In the genomic region with DNA sequence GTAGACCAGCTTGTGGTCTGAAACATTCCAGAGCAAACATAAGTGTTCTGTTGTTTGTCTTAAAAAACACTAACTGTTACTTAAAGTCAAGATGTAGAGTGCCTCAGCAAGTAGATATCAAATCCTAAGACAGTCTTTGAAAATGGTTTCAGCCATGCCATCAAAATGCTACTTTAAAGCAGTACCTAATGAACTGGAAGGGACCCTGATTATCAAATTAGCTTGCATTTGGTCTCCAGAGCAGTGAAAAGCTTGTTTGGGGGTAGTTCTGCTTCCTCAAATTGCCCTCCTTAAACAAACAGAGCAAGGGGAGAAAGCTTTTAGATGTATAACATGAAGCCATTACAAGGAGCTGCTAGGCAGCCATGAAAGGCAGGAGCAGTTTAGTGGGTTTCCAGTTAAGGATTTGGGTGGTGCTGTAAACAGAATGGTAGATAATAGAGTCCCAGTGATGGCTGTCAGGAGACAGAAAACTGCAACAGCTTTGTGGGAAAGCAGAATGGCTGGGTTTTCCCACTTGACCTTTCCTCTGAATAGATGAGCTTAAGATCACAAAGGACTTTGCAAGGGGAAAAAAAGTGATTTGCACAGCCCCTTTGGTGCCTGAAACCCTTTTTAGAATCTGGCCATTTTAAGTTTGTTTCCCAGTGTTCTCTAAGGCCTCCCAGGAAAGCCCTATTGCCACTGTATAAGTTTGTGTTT, we compare ENCODE assay signal across 12 mouse cellular contexts.
DNase-seq lines count a peak whose midpoint lies in the region; ATAC-seq and TF ChIP-seq lines count a peak whose summit lies in the region.
"Had no signal": no experiment of that assay in that cellular context is flagged by ENCODE, and none has a peak within 500 bp of the region (broad histone marks: within the 10 kb centered on the region; RNA-seq: fewer than 3 reads in every experiment).

No protein-coding gene starts in this region.

- H3K27me3 ChIP-seq in midbrain, embryonic 10.5 days (ENCODE audit: low read depth, poor library complexity, severe bottlenecking), result peaks cover 76% of the 10 kb centered on the region
- no peaks in the 10 kb centered on the region for H3K27me3 ChIP-seq in midbrain, postnatal 0 days (ENCODE audit: insufficient read depth, low read length)
- peaks cover 20% of the 10 kb centered on the region for H3K27me3 ChIP-seq in hindbrain, embryonic 14.5 days (ENCODE audit: control insufficient read depth, insufficient read depth, low read length)
- peaks cover 24% of the 10 kb centered on the region for H3K27me3 ChIP-seq in neural tube, embryonic 13.5 days
- H3K27me3 ChIP-seq in stomach, postnatal 0 days (ENCODE audit: control insufficient read depth, insufficient read depth, low read length), result no peaks in the 10 kb centered on the region
- H3K27me3 ChIP-seq: CH12.LX had no signal

- peaks cover 23% of the 10 kb centered on the region for H3K4me1 ChIP-seq in midbrain, embryonic 10.5 days
- H3K4me1 ChIP-seq in midbrain, postnatal 0 days (ENCODE audit: insufficient read depth, low read length), result no peaks in the 10 kb centered on the region
- H3K4me1 ChIP-seq in hindbrain, embryonic 14.5 days (replicated peaks; ENCODE audit: control insufficient read depth, insufficient read depth, low read length), result no peaks in the 10 kb centered on the region
- peaks cover 6% of the 10 kb centered on the region for H3K4me1 ChIP-seq in neural tube, embryonic 13.5 days (replicated peaks)
- H3K4me1 ChIP-seq in stomach, postnatal 0 days (replicated peaks; ENCODE audit: control insufficient read depth, insufficient read depth), result no peaks in the 10 kb centered on the region

- H3K27ac ChIP-seq in midbrain, embryonic 10.5 days (replicated peaks), result no peak overlapping the region; the same call in 1 of the 2 replicates
- H3K27ac ChIP-seq in midbrain, postnatal 0 days (ENCODE audit: low read depth, low read length), result no peak overlapping the region
- H3K27ac ChIP-seq in hindbrain, embryonic 14.5 days, result no peak overlapping the region
- no peak overlapping the region for H3K27ac ChIP-seq in neural tube, embryonic 13.5 days (replicated peaks)
- no peak overlapping the region for H3K27ac ChIP-seq in stomach, postnatal 0 days (replicated peaks)

- H3K9me3 ChIP-seq in midbrain, embryonic 10.5 days (replicated peaks), result no peaks in the 10 kb centered on the region; the same call in 1 of the 2 replicates
- H3K9me3 ChIP-seq in midbrain, postnatal 0 days (ENCODE audit: low read length), result no peaks in the 10 kb centered on the region
- 0 out of 2 replicates have a peak, but pooled peaks cover 5% of the 10 kb centered on the region for H3K9me3 ChIP-seq in hindbrain, embryonic 14.5 days (ENCODE audit: control insufficient read depth, low read length)
- H3K9me3 ChIP-seq in neural tube, embryonic 13.5 days, result no peaks in the 10 kb centered on the region
- no peaks in the 10 kb centered on the region for H3K9me3 ChIP-seq in stomach, postnatal 0 days (ENCODE audit: control insufficient read depth, low read length)

- TF ChIP-seq EP300 in stomach, postnatal 0 days (optimal IDR thresholded peaks at IDR 0.05), result no peak

- H3K9ac ChIP-seq in midbrain, postnatal 0 days (replicated peaks; ENCODE audit: low read length, poor library complexity, severe bottlenecking), result no peak overlapping the region
- no peak overlapping the region for H3K9ac ChIP-seq in hindbrain, embryonic 14.5 days
- H3K9ac ChIP-seq in neural tube, embryonic 13.5 days, result no peak overlapping the region
- no peak overlapping the region for H3K9ac ChIP-seq in stomach, postnatal 0 days (ENCODE audit: low read length)

- DNase-seq in midbrain, embryonic 10.5 days (ENCODE audit: low spot score), result peak; percentile 66
- no peak for DNase-seq in midbrain, postnatal 0 days (ENCODE audit: low spot score)
- peak; percentile 57 for DNase-seq in embryo, embryonic 9.5 days (ENCODE audit: extremely low spot score)
- DNase-seq in hindbrain, embryonic 14.5 days (ENCODE audit: low spot score), result no peak
- no peak for DNase-seq in stomach, postnatal 0 days (ENCODE audit: low spot score)
- no peak for DNase-seq in layer of hippocampus, postnatal 36 days
- DNase-seq: cerebellum, postnatal 36 days; kidney, postnatal 36 days; lung, adult 2 months; thymus, postnatal 4 days had no signal

- no peak overlapping the region for H3K4me3 ChIP-seq in midbrain, embryonic 10.5 days
- H3K4me3 ChIP-seq in midbrain, postnatal 0 days (ENCODE audit: low read depth, low read length), result no peak overlapping the region
- H3K4me3 ChIP-seq in hindbrain, embryonic 14.5 days (replicated peaks; ENCODE audit: low read length), result no peak overlapping the region
- H3K4me3 ChIP-seq in neural tube, embryonic 13.5 days, result no peak overlapping the region
- H3K4me3 ChIP-seq in stomach, postnatal 0 days (ENCODE audit: low read depth, low read length), result no peak overlapping the region

- no peak for ATAC-seq in midbrain, postnatal 0 days (ENCODE audit: low FRiP score)
- ATAC-seq in hindbrain, embryonic 14.5 days (ENCODE audit: low FRiP score), result peak; percentile 21; the same call in 1 of the 2 replicates
- peak; percentile 71 for ATAC-seq in neural tube, embryonic 13.5 days (ENCODE audit: low read depth)
- no peak for ATAC-seq in stomach, postnatal 0 days (ENCODE audit: low FRiP score, low TSS enrichment)

- H3K4me2 ChIP-seq in midbrain, postnatal 0 days (ENCODE audit: low read depth, low read length, poor library complexity, severe bottlenecking), result no peak overlapping the region
- H3K4me2 ChIP-seq in hindbrain, embryonic 14.5 days (replicated peaks), result no peak overlapping the region
- H3K4me2 ChIP-seq in neural tube, embryonic 13.5 days, result no peak overlapping the region
- no peak overlapping the region for H3K4me2 ChIP-seq in stomach, postnatal 0 days (replicated peaks; ENCODE audit: low read depth)

- TF ChIP-seq CTCF in midbrain, postnatal 0 days (IDR thresholded peaks at IDR 0.05), result no peak
- TF ChIP-seq CTCF in stomach, postnatal 0 days (IDR thresholded peaks at IDR 0.05; ENCODE audit: low read depth), result no peak

- H3K36me3 ChIP-seq in midbrain, embryonic 10.5 days, result no peaks in the 10 kb centered on the region
- no peaks in the 10 kb centered on the region for H3K36me3 ChIP-seq in midbrain, postnatal 0 days (ENCODE audit: insufficient read depth, low read length)
- no peaks in the 10 kb centered on the region for H3K36me3 ChIP-seq in hindbrain, embryonic 14.5 days (replicated peaks; ENCODE audit: control insufficient read depth, insufficient read depth)
- no peaks in the 10 kb centered on the region for H3K36me3 ChIP-seq in neural tube, embryonic 13.5 days
- no peaks in the 10 kb centered on the region for H3K36me3 ChIP-seq in stomach, postnatal 0 days (ENCODE audit: control insufficient read depth, insufficient read depth, low read length)

Comparison
In these comparisons a context has a peak if more than half of its experiments do, and no peak if none do; other contexts are left out.
1. DNase-seq: peak in midbrain, embryonic 10.5 days (single experiment) and embryo, embryonic 9.5 days (single experiment); none in midbrain, postnatal 0 days (single experiment), hindbrain, embryonic 14.5 days (single experiment), stomach, postnatal 0 days (single experiment) and layer of hippocampus, postnatal 36 days (0 of 2).
2. ATAC-seq: peak in hindbrain, embryonic 14.5 days (single experiment) and neural tube, embryonic 13.5 days (single experiment); none in midbrain, postnatal 0 days (single experiment) and stomach, postnatal 0 days (single experiment).